Mouse (Mus musculus): ENCODE measurements at regions not wholly inside any gene's neighbourhood (a gene's known extent, or its start where the extent isn't known, plus 50 kb on each side); places are given as distances from the start of the nearest gene placed in this dataset.

DNA sequence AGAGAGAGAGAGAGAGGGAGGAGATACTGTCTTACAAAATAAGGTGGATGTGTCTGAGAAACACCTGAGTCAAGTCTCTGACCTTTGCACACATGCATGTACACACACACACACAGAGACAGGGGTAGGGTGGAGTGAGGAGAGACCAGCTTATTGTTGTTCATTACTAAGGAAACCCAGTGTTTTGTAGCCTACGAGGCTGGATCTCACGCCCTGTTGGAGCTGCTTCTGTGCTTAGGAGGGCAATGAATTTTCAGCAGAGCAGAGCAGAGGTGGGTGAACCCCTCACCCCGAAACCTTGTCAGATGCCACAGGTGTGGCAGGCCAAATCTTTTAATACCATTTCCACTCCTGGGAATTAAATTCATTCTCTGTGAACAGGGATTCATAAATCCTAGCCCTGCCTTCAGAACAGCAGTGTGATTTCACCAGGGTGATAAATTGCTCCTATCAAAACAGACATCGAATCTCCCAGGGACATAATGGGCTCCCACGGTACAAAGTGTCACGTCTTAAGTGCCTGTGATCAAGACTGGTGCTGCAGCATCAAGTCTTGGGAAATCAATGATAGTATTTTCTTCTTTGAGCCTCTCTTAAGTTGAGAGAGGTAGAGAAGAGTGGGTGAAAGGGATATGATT is 175.3 kb upstream of the Id2 start:
- no peaks in the 10 kb centered on the region for H3K9me3 ChIP-seq (ENCODE audit: control insufficient read depth, low read length)
- no peak overlapping the region for H3K27ac ChIP-seq (ENCODE audit: low read depth, low read length)
- H3K4me2 ChIP-seq (ENCODE audit: low read depth, low read length) = no peak overlapping the region
- H3K27me3 ChIP-seq (ENCODE audit: control insufficient read depth, insufficient read depth, low read length) = no peaks in the 10 kb centered on the region
- no peaks in the 10 kb centered on the region for H3K36me3 ChIP-seq (ENCODE audit: control insufficient read depth, insufficient read depth, low read length)
- H3K4me1 ChIP-seq (ENCODE audit: control insufficient read depth, insufficient read depth, low read length) = no peaks in the 10 kb centered on the region
- 19% methylated on average over 6 of the region's 6 CpGs for WGBS
- no peak overlapping the region for H3K4me3 ChIP-seq (ENCODE audit: low read depth, low read length)
- peak; percentile 44; the same call in 1 of the 2 replicates for ATAC-seq (ENCODE audit: low read depth)
- no peak overlapping the region for H3K9ac ChIP-seq (replicated peaks; ENCODE audit: low read depth, low read length)

DNA sequence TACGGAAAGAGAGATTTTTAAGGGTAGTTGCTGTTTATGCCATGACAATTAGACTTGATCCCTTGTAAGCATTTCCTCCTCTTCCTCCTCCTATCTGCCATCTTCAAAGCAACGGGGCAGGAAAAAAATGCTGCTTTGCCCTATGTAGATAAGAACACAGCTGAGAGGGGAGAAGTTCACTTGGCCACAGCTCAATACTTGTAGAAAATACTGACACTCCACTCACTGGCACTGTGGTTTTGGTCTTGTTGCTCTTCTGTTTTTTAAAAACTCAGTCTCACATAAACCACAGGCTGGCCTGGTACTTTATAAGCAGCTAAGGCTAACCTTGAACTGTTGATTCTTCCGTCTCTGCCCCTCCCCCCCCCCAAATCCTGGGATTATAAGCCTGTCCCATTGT is 172.9 kb upstream of the Id2 start:
- Histone ChIP-seq H3K36me3 (ENCODE audit: control insufficient read depth, insufficient read depth, low read length) (no peaks in the 10 kb centered on the region), H3K4me2 (ENCODE audit: low read depth, low read length) (no peak overlapping the region), H3K27ac (ENCODE audit: low read depth, low read length) (no peak overlapping the region), H3K9me3 (ENCODE audit: control insufficient read depth, low read length) (no peaks in the 10 kb centered on the region), H3K9ac (replicated peaks; ENCODE audit: low read depth, low read length) (no peak overlapping the region), H3K4me3 (ENCODE audit: low read depth, low read length) (no peak overlapping the region), H3K27me3 (ENCODE audit: control insufficient read depth, insufficient read depth, low read length) (no peaks in the 10 kb centered on the region), H3K4me1 (ENCODE audit: control insufficient read depth, insufficient read depth, low read length) (no peaks in the 10 kb centered on the region)
- no peak for ATAC-seq (ENCODE audit: low read depth)
- 82% methylated on average over 3 of the region's 3 CpGs for WGBS

DNA sequence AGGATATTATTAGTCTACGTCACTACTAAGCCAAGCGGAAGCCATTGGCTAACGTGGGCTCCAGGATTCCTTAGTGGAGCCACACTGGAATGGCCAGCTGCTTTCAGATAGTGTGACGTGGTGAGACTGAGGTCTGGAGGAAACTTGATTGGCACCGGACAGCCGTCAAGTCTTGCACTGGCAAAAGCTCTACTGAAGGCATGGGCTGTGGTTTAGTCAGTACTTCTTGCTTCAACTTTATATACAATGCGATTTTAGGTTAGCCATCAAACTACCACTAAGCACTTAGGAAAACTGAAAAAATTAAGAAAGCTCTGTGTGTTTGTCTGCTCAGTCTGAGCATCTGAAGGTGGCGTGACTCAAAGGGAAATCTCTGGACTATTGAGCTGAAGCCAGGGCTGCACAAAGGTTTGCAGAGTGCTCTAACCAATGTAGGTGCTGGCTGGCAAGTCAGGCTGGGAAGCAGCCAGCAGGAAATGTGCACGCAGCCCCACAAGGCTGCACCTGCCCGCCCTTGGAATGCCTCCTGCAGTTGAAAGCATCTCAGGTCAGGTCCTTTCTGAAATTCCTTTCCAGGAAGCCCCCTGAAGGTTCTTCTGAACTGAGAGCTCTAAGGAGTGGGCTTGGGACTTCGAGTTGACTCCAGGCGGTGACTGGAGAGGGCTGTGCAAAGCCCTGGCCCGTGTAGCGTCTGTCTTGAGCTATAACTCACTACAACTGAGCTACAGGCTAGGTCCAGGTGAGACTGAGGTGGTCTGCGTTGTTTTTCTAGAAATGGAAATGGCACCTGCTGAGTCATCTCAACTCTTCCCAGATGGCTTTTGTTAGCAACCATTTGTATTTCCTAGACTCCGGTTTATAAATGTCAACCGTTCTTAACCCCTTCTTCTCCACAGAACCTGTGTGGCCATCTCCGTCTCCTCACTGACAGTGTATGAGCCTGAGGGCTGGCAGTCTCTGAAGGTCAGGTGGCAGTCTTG is 172.2 kb upstream of the Id2 start:
- Histone ChIP-seq H3K9ac (replicated peaks; ENCODE audit: low read depth, low read length) (no peak overlapping the region), H3K36me3 (ENCODE audit: control insufficient read depth, insufficient read depth, low read length) (no peaks in the 10 kb centered on the region), H3K9me3 (ENCODE audit: control insufficient read depth, low read length) (no peaks in the 10 kb centered on the region), H3K4me2 (ENCODE audit: low read depth, low read length) (no peak overlapping the region), H3K4me1 (ENCODE audit: control insufficient read depth, insufficient read depth, low read length) (no peaks in the 10 kb centered on the region), H3K27me3 (ENCODE audit: control insufficient read depth, insufficient read depth, low read length) (no peaks in the 10 kb centered on the region), H3K27ac (ENCODE audit: low read depth, low read length) (no peak overlapping the region), H3K4me3 (ENCODE audit: low read depth, low read length) (no peak overlapping the region)
- no peak for ATAC-seq (ENCODE audit: low read depth)
- WGBS = 73% methylated on average over 18 of the region's 18 CpGs

DNA sequence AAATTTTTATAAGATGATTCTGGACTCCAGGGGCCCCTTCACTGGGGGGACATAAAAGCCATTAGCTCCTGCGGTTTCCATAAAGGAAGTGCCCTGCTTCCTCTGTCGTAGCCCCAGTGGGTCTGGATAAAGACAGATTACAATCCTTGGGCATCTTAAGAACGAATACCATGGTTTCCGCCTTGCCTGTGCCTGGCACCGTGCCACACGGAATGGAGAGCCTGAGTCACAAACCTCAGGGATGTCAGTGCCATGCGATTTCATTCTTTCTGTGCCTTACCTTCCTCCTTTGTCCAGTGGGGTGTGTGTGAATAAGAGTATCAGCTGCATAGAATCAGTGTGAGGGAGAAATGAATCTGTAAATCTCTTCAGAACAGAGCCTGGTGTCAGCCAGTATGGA is 171.4 kb upstream of the Id2 start:
- H3K9me3 ChIP-seq (ENCODE audit: control insufficient read depth, low read length) = no peaks in the 10 kb centered on the region
- ATAC-seq (ENCODE audit: low read depth) = no peak
- H3K9ac ChIP-seq (replicated peaks; ENCODE audit: low read depth, low read length) = no peak overlapping the region
- H3K4me2 ChIP-seq (ENCODE audit: low read depth, low read length) = no peak overlapping the region
- WGBS = 49% methylated on average over 7 of the region's 7 CpGs
- H3K4me1 ChIP-seq (ENCODE audit: control insufficient read depth, insufficient read depth, low read length) = no peaks in the 10 kb centered on the region
- H3K4me3 ChIP-seq (ENCODE audit: low read depth, low read length) = no peak overlapping the region
- H3K36me3 ChIP-seq (ENCODE audit: control insufficient read depth, insufficient read depth, low read length) = no peaks in the 10 kb centered on the region
- no peaks in the 10 kb centered on the region for H3K27me3 ChIP-seq (ENCODE audit: control insufficient read depth, insufficient read depth, low read length)
- H3K27ac ChIP-seq (ENCODE audit: low read depth, low read length) = no peak overlapping the region

DNA sequence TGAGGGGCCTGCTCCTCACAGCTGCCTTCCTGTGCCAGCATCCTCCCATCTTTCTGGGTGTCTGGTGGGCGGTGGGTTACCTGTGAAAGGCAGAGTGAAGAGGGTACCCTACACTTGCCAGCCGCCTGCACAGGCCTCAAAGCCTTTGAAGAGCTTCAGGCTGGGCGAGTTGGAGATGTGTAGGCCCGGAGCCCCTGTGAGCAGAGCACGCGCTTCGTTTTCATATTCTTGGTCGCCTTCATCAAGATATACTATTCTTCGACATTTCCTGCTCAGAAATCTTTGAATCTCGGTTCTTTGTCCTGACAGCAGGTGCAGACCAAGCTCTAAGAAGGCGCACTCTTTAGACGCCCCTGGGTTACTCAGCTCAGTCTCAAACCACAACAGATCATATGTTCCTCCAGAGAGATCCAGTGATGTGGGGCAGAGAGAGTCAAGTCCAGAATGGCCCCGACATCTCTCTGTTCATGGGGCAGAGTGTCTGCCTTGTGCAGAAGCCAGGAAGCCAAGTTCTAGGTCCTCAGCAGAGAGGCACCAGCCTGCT is 170.7 kb upstream of the Id2 start:
- no peaks in the 10 kb centered on the region for H3K36me3 ChIP-seq (ENCODE audit: control insufficient read depth, insufficient read depth, low read length)
- 93% methylated on average over 13 of the region's 13 CpGs for WGBS

DNA sequence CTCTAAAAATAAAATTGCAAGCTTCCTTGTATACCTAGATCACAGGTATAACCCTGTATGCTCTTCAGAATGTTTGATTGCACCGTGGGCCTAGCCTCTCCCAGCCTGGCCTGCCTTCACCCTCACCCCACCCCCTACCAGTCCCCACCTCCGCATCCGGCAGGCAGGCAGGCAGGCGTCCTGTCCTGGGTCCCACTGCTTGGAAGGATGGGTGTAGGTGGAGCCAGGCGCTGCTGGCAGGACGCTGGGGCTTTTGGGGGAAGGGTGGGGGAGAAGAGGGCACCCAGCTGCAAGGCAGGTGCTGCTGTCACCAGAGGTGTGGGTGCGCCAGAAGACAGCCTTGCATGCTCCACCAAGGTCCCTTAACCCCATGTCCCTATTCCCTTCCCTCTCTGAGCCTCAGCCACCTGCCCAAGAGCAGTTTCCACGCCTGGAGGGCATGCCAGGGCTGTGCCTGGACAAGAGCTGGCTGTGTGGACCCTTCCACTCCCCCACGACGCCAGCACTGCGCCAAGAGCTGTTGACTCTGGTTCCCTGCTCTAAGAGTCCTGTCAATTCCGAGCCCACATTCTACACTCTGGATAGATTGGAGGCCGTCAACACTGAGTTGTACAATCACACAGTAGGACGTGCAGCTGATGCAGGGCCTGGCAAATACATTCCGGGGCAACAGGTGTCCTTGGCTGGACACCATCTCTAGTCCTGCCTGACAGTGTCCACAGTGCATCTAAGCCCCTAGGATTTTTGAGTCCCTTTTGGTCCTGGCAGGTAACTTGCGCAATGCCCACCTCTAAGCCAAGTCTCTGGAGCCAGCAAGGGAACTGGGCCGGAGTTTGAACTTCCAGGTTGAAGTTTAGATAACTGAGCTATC is 170.0 kb upstream of the Id2 start:
- ATAC-seq (ENCODE audit: low read depth) = no peak
- WGBS = 70% methylated on average over 17 of the region's 17 CpGs
- Histone ChIP-seq H3K4me1 (ENCODE audit: control insufficient read depth, insufficient read depth, low read length) (no peaks in the 10 kb centered on the region), H3K27me3 (ENCODE audit: control insufficient read depth, insufficient read depth, low read length) (no peaks in the 10 kb centered on the region), H3K4me2 (ENCODE audit: low read depth, low read length) (no peak overlapping the region), H3K27ac (ENCODE audit: low read depth, low read length) (no peak overlapping the region), H3K9me3 (ENCODE audit: control insufficient read depth, low read length) (no peaks in the 10 kb centered on the region), H3K9ac (replicated peaks; ENCODE audit: low read depth, low read length) (no peak overlapping the region), H3K36me3 (ENCODE audit: control insufficient read depth, insufficient read depth, low read length) (no peaks in the 10 kb centered on the region), H3K4me3 (ENCODE audit: low read depth, low read length) (no peak overlapping the region)

More for the DNA sequence above, 170.7 kb upstream of the Id2 start:
- Histone ChIP-seq H3K4me3 (ENCODE audit: low read depth, low read length) (no peak overlapping the region), H3K9ac (replicated peaks; ENCODE audit: low read depth, low read length) (no peak overlapping the region), H3K27me3 (ENCODE audit: control insufficient read depth, insufficient read depth, low read length) (no peaks in the 10 kb centered on the region), H3K27ac (ENCODE audit: low read depth, low read length) (no peak overlapping the region), H3K9me3 (ENCODE audit: control insufficient read depth, low read length) (no peaks in the 10 kb centered on the region), H3K4me1 (ENCODE audit: control insufficient read depth, insufficient read depth, low read length) (no peaks in the 10 kb centered on the region), H3K4me2 (ENCODE audit: low read depth, low read length) (no peak overlapping the region)
- no peak for ATAC-seq (ENCODE audit: low read depth)

DNA sequence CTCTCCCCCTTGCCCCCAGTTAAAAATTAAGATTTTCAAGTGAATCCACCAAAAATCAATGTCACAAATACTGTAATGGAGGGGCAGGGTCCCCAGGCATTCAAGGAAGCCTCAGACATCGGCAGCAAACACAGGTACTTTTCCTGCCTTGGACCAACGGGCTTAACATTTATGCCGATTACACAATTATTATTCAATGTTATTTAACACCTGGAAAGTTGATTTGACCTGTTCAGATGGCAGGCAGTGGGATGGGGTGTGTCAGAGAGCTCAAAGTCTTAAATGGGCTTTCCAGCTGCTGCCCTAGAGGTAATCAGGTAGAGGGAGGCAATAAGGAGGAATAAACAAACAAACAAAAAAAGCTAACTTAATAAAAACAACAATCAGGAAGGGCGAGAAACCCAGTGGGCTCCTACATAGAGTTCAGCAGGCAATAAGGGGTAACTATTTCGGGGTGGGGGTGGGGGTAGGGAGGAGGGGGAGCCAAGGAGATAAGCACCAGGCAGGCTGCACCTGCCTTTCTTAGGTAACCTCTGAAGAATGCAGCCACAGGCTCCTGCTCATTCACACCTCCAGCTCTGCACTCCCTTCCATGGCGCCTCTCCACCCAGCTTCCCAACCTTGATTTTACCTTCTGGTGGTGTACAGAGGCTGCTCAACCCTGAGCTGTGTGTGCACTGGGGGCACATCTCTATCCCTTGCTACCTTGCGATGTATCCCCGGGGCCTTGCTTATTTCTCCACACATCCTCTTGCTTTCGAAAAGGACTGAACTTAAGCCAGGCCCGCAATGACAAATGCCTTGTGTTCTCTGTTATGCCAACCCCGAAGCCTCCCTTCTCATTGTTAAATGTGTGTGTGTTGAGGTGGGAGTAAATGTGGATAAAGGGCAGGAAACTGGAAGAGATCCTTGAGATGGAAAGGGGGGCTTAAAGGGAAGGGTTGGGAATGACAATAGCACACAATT is 168.9 kb upstream of the Id2 start:
- Histone ChIP-seq H3K4me1 (ENCODE audit: control insufficient read depth, insufficient read depth, low read length) (no peaks in the 10 kb centered on the region), H3K4me2 (ENCODE audit: low read depth, low read length) (no peak overlapping the region), H3K9ac (replicated peaks; ENCODE audit: low read depth, low read length) (no peak overlapping the region), H3K36me3 (ENCODE audit: control insufficient read depth, insufficient read depth, low read length) (no peaks in the 10 kb centered on the region), H3K9me3 (ENCODE audit: control insufficient read depth, low read length) (no peaks in the 10 kb centered on the region), H3K4me3 (ENCODE audit: low read depth, low read length) (no peak overlapping the region), H3K27me3 (ENCODE audit: control insufficient read depth, insufficient read depth, low read length) (no peaks in the 10 kb centered on the region), H3K27ac (ENCODE audit: low read depth, low read length) (no peak overlapping the region)
- 44% methylated on average over 11 of the region's 11 CpGs for WGBS
- no peak for ATAC-seq (ENCODE audit: low read depth)

DNA sequence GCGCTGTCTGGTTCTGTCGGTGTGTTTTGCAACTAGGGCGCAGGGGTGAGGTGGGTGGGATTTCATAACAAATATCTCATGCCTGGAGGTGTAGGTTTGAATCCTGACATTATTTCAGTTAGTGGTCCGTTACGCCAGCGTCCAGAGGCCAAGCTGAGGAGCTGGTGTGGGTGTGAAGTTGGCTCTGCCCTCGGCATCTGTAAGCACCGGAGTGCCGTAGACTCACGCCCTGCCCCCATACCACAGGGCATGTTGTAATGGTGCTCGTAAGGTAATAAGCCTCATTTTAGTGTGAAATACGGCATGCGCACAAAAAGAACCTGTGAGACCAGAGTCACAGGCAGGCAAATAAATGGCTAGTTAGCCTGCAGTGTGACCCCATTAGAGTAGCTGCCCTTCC is 168.1 kb upstream of the Id2 start:
- Histone ChIP-seq H3K4me2 (ENCODE audit: low read depth, low read length) (no peak overlapping the region), H3K4me1 (ENCODE audit: control insufficient read depth, insufficient read depth, low read length) (no peaks in the 10 kb centered on the region), H3K4me3 (ENCODE audit: low read depth, low read length) (no peak overlapping the region), H3K36me3 (ENCODE audit: control insufficient read depth, insufficient read depth, low read length) (no peaks in the 10 kb centered on the region), H3K9me3 (ENCODE audit: control insufficient read depth, low read length) (no peaks in the 10 kb centered on the region), H3K9ac (replicated peaks; ENCODE audit: low read depth, low read length) (no peak overlapping the region), H3K27me3 (ENCODE audit: control insufficient read depth, insufficient read depth, low read length) (no peaks in the 10 kb centered on the region), H3K27ac (ENCODE audit: low read depth, low read length) (no peak overlapping the region)
- WGBS = 44% methylated on average over 13 of the region's 13 CpGs
- ATAC-seq (ENCODE audit: low read depth) = no peak
